Mouse (Mus musculus) hindbrain, embryonic 14.5 days (tissue): ENCODE measurements around the gene Enoph1. TPM values are rescaled to one million over a fixed set of nuclear protein-coding genes. Genes with fewer than 3 reads are reported as not detected.
A peak's percentile ranks its signal among the peaks of the same experiment; 100 is the strongest.

Experiments
- ATAC-seq: fragments of 200-750 bp; cut with Nextera tagmentation; 2 replicates; pipeline ENCODE4 v1.8.0; 2017; ENCODE audit warnings: moderate number of reproducible peaks, mild to moderate bottlenecking, moderate TSS enrichment, moderate library complexity; ENCODE audit not compliant: low FRiP score
- DNase-seq: peaks from one replicate; pipeline ENCODE4 v3.0.0-alpha.2; 2015; ENCODE audit warnings: low spot score
- H3K27ac ChIP-seq: fragments of 300-500 bp; sonication (generic); 2 replicates; pipeline ENCODE4 v1.5.1; 2014; ENCODE audit warnings: mild to moderate bottlenecking, moderate library complexity
- H3K27me3 ChIP-seq: fragments of 300-500 bp; sonication (generic); 2 replicates; pipeline ENCODE4 v1.6.1; 2014; ENCODE audit warnings: mild to moderate bottlenecking, low read length, mixed read lengths; ENCODE audit not compliant: control insufficient read depth, insufficient read depth
- H3K36me3 ChIP-seq: fragments of 300-500 bp; sonication (generic); replicated peaks from 2 replicates; pipeline ENCODE4 v1.6.1; 2014; ENCODE audit not compliant: control insufficient read depth, insufficient read depth
- H3K4me1 ChIP-seq: fragments of 300-500 bp; sonication (generic); replicated peaks from 2 replicates; pipeline ENCODE4 v1.6.1; 2014; ENCODE audit warnings: antibody characterized with exemption, low read length, mixed read lengths; ENCODE audit not compliant: control insufficient read depth, insufficient read depth
- H3K4me2 ChIP-seq: fragments of 300-500 bp; sonication (generic); replicated peaks from 2 replicates; pipeline ENCODE4 v1.6.1; 2014; ENCODE audit warnings: mild to moderate bottlenecking, moderate library complexity
- H3K4me3 ChIP-seq: fragments of 300-500 bp; sonication (generic); replicated peaks from 2 replicates; pipeline ENCODE4 v1.5.1; 2014; ENCODE audit warnings: mild to moderate bottlenecking, low read length
- H3K9ac ChIP-seq: fragments of 300-500 bp; sonication (generic); 2 replicates; pipeline ENCODE4 v1.6.1; 2014
- H3K9me3 ChIP-seq: fragments of 300-500 bp; sonication (generic); 2 replicates; pipeline ENCODE4 v1.6.1; 2016; ENCODE audit warnings: low read length; ENCODE audit not compliant: control insufficient read depth
- WGBS: fragments of 180-500 bp; shearing (Covaris S2); extraction: QIAGEN DNeasy Blood & Tissue Kit; methylation state at CpG from one replicate; pipeline ENCODE4 v1.1.7; 2014; 5-methylcytosine and 5-hydroxymethylcytosine counted together
- polyA plus RNA-seq: library from polyadenylated mRNA; unstranded; fragments of >200 nt; fragmentation: Nextera tagmentation; extraction: Ambion mirVana; gene quantifications from 2 replicates; pipeline ENCODE4 v1.2.1, GENCODE M21; 2014

The Enoph1 gene
- polyA plus RNA-seq, 1 experiment from 2014 or later, result 44.3 TPM

- DNase-seq, result no peak
- H3K4me2 ChIP-seq, result no peak overlapping the region
- H3K27me3 ChIP-seq, result no peaks in the 10 kb centered on the region
- 0 out of 2 replicates have a peak overlapping the region, but pooled peaks have one; percentile 7 for H3K27ac ChIP-seq
- H3K9me3 ChIP-seq, result no peaks in the 10 kb centered on the region
- H3K36me3 ChIP-seq, result peaks cover 51% of the 10 kb centered on the region
- no peak overlapping the region for H3K4me3 ChIP-seq
- 39% methylated on average over 6 of the region's 6 CpGs for WGBS
- no peaks in the 10 kb centered on the region for H3K4me1 ChIP-seq
- ATAC-seq, result no peak
- H3K9ac ChIP-seq, result no peak overlapping the region
These were observed 19.5 kb downstream of the Enoph1 start for GRCm38 (mm10) chr5:100059326-100059725.

GRCm38 (mm10) chr5:100060876-100061275 lies 21.1 kb downstream of the Enoph1 start:
- Histone ChIP-seq H3K27ac (no peak overlapping the region), H3K4me1 (no peaks in the 10 kb centered on the region), H3K27me3 (no peaks in the 10 kb centered on the region), H3K36me3 (peaks cover 66% of the 10 kb centered on the region), H3K4me2 (no peak overlapping the region), H3K9ac (no peak overlapping the region), H3K4me3 (no peak overlapping the region), H3K9me3 (no peaks in the 10 kb centered on the region)
- DNase-seq, result no peak
- 98% methylated on average over 14 of the region's 14 CpGs for WGBS
- no peak for ATAC-seq

GRCm38 (mm10) chr5:100067579-100067978 lies 27.8 kb downstream of the Enoph1 start:
- H3K36me3 ChIP-seq, result peaks cover 56% of the 10 kb centered on the region
- no peak for ATAC-seq

GRCm38 (mm10) chr5:100069526-100069925 lies 29.7 kb downstream of the Enoph1 start:
- peaks cover 49% of the 10 kb centered on the region for H3K36me3 ChIP-seq
- no peak overlapping the region for H3K27ac ChIP-seq
- H3K9me3 ChIP-seq, result no peaks in the 10 kb centered on the region
- ATAC-seq, result no peak
- no peaks in the 10 kb centered on the region for H3K27me3 ChIP-seq
- WGBS, result 93% methylated on average over 2 of the region's 2 CpGs
- H3K4me1 ChIP-seq, result no peaks in the 10 kb centered on the region
- DNase-seq, result no peak
- no peak overlapping the region for H3K4me2 ChIP-seq
- H3K4me3 ChIP-seq, result no peak overlapping the region
- no peak overlapping the region for H3K9ac ChIP-seq

More at GRCm38 (mm10) chr5:100067579-100067978, 27.8 kb downstream of the Enoph1 start:
- H3K9me3 ChIP-seq, result no peaks in the 10 kb centered on the region
- no peak overlapping the region for H3K9ac ChIP-seq
- no peak overlapping the region for H3K4me3 ChIP-seq
- H3K27ac ChIP-seq, result no peak overlapping the region
- H3K27me3 ChIP-seq, result no peaks in the 10 kb centered on the region
- 95% methylated on average over 16 of the region's 16 CpGs for WGBS
- no peak overlapping the region for H3K4me2 ChIP-seq
- no peak for DNase-seq
- H3K4me1 ChIP-seq, result no peaks in the 10 kb centered on the region

GRCm38 (mm10) chr5:100070255-100070654 lies 30.5 kb downstream of the Enoph1 start:
- H3K4me3 ChIP-seq, result no peak overlapping the region
- no peaks in the 10 kb centered on the region for H3K4me1 ChIP-seq
- H3K36me3 ChIP-seq, result peaks cover 41% of the 10 kb centered on the region
- DNase-seq, result peak; percentile 90
- no peaks in the 10 kb centered on the region for H3K27me3 ChIP-seq
- WGBS, result 31% methylated on average over 3 of the region's 3 CpGs
- 0 out of 2 replicates have a peak, but pooled peaks have one; percentile 38 for ATAC-seq
- no peaks in the 10 kb centered on the region for H3K9me3 ChIP-seq
- no peak overlapping the region for H3K9ac ChIP-seq
- no peak overlapping the region for H3K27ac ChIP-seq
- H3K4me2 ChIP-seq, result no peak overlapping the region

- Histone ChIP-seq H3K9ac (no peak overlapping the region), H3K27me3 (no peaks in the 10 kb centered on the region), H3K4me3 (no peak overlapping the region), H3K4me2 (no peak overlapping the region), H3K4me1 (no peaks in the 10 kb centered on the region), H3K27ac (no peak overlapping the region), H3K36me3 (peaks cover 33% of the 10 kb centered on the region), H3K9me3 (no peaks in the 10 kb centered on the region)
- ATAC-seq (no peak), DNase-seq (no peak)
- WGBS, result 94% methylated on average over 5 of the region's 5 CpGs
These were observed 31.8 kb downstream of the Enoph1 start for GRCm38 (mm10) chr5:100071541-100071940.

GRCm38 (mm10) chr5:100072557-100072956 lies 32.8 kb downstream of the Enoph1 start:
- no peak for ATAC-seq

GRCm38 (mm10) chr5:100074571-100074970 lies 34.8 kb downstream of the Enoph1 start:
- Histone ChIP-seq H3K4me2 (no peak overlapping the region), H3K27ac (no peak overlapping the region), H3K9me3 (no peaks in the 10 kb centered on the region), H3K9ac (no peak overlapping the region), H3K36me3 (peaks cover 10% of the 10 kb centered on the region; the same call in 1 of the 2 replicates), H3K4me3 (no peak overlapping the region), H3K27me3 (no peaks in the 10 kb centered on the region), H3K4me1 (no peaks in the 10 kb centered on the region)
- ATAC-seq (no peak), DNase-seq (no peak)
- 61% methylated on average over 4 of the region's 4 CpGs for WGBS

More at GRCm38 (mm10) chr5:100072557-100072956, 32.8 kb downstream of the Enoph1 start:
- Histone ChIP-seq H3K4me2 (no peak overlapping the region), H3K36me3 (peaks cover 25% of the 10 kb centered on the region), H3K9me3 (no peaks in the 10 kb centered on the region), H3K4me3 (no peak overlapping the region), H3K27me3 (no peaks in the 10 kb centered on the region), H3K9ac (no peak overlapping the region), H3K27ac (no peak overlapping the region), H3K4me1 (no peaks in the 10 kb centered on the region)
- DNase-seq, result no peak
- 52% methylated on average over 9 of the region's 9 CpGs for WGBS

GRCm38 (mm10) chr5:100079040-100079930 lies 39.5 kb downstream of the Enoph1 start:
- DNase-seq, result no peak
- no peak overlapping the region for H3K27ac ChIP-seq
- H3K9ac ChIP-seq, result peak overlapping the region; percentile 3
- H3K4me1 ChIP-seq, result 0 out of 2 replicates have a peak, but pooled peaks cover 2% of the 10 kb centered on the region
- no peaks in the 10 kb centered on the region for H3K27me3 ChIP-seq
- H3K4me3 ChIP-seq, result peak overlapping the region; percentile 18
- no peaks in the 10 kb centered on the region for H3K36me3 ChIP-seq
- H3K4me2 ChIP-seq, result peak overlapping the region; percentile 29
- WGBS, result 33% methylated on average over 36 of the region's 36 CpGs
- ATAC-seq, result no peak
- no peaks in the 10 kb centered on the region for H3K9me3 ChIP-seq
